Mouse (Mus musculus): ENCODE measurements around the gene Rnf141.

DNA sequence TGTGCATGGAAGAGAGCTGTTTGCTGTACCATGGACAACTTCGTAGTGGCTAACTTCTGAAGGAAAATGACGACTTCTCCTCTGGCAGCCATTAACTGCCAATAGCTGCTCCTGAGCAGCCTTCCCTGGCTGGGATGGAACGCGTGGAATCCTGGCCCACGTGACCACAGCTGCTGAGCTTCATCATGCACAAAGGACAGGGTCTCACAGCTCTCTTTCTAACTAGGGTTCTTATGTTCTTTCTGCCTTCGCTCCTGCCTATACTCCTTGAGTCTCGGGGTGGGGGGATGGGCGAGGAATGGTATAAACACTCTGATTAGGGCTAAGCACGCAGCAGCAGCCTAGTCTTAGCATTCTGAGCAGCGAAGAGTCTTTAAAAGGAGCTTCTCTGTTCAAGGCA, 20.8 kb upstream of the Rnf141 start:
- TF ChIP-seq GATA1 (IDR thresholded peaks at IDR 0.05; ENCODE audit: borderline replicate concordance, low read length), result no peak
- TF ChIP-seq FLI1 (IDR thresholded peaks at IDR 0.05; ENCODE audit: low read length), result no peak

Data from megakaryocyte, embryonic 14.5 days (primary cell).